8 mouse cellular contexts compared by ENCODE assay signal in genomic region chr19:32389001-32389871, GRCm38 (mm10). TPM values are rescaled to one million over a fixed set of nuclear protein-coding genes. Genes with fewer than 3 reads are reported as not detected.
A peak's percentile ranks its signal among the peaks of the same experiment; 100 is the strongest.
DNase-seq lines count a peak whose midpoint lies in the region; ATAC-seq and TF ChIP-seq lines count a peak whose summit lies in the region.

TSS of gene Sgms1 (minus strand) at chr19:32389714.

- no peaks in the 10 kb centered on the region for H3K27me3 ChIP-seq in embryonic facial prominence, embryonic 14.5 days (replicated peaks; ENCODE audit: control insufficient read depth, insufficient read depth, low read length)
- no peaks in the 10 kb centered on the region for H3K27me3 ChIP-seq in heart, adult 2 months (ENCODE audit: control insufficient read depth, insufficient read depth, low read length)
- H3K27me3 ChIP-seq in kidney, adult 2 months (replicated peaks; ENCODE audit: control insufficient read depth, insufficient read depth, low read length): no peaks in the 10 kb centered on the region
- no peaks in the 10 kb centered on the region for H3K27me3 ChIP-seq in limb, embryonic 13.5 days
- no peaks in the 10 kb centered on the region for H3K27me3 ChIP-seq in midbrain, embryonic 15.5 days (replicated peaks)
- peaks cover 11% of the 10 kb centered on the region for H3K27me3 ChIP-seq in spleen, adult 2 months (ENCODE audit: control insufficient read depth, insufficient read depth, low read length)

- DNase-seq in 3T3-L1 (ENCODE audit: low read depth, low spot score): peak; percentile 93
- DNase-seq in adrenal gland, postnatal 4 days (ENCODE audit: low spot score in 2 of 2): peak; percentile 83 to 88
- DNase-seq in embryonic facial prominence, embryonic 14.5 days (ENCODE audit: low spot score): peak; percentile 97
- peak; percentile 95 to 96 for DNase-seq in heart, adult 2 months
- DNase-seq in kidney, adult 2 months: peak; percentile 95
- peak in 1 of 2 experiments; percentile 69 for DNase-seq in spleen, adult 2 months (ENCODE audit: low read depth in 1 of 2, low spot score in 2 of 2)

- H3K79me2 ChIP-seq in heart, adult 2 months (replicated peaks; ENCODE audit: control insufficient read depth, insufficient read depth, low read length): peaks cover 3% of the 10 kb centered on the region

- H3K4me3 ChIP-seq in embryonic facial prominence, embryonic 14.5 days (ENCODE audit: low read depth, low read length): peak within 1 kb of the TSS; percentile 87
- peak within 1 kb of the TSS; percentile 64 for H3K4me3 ChIP-seq in heart, adult 2 months
- H3K4me3 ChIP-seq in kidney, adult 2 months (ENCODE audit: insufficient read depth, low read depth, low read length): peak within 1 kb of the TSS; percentile 64
- peak within 1 kb of the TSS; percentile 84 for H3K4me3 ChIP-seq in limb, embryonic 13.5 days
- H3K4me3 ChIP-seq in midbrain, embryonic 15.5 days: peak within 1 kb of the TSS; percentile 98
- H3K4me3 ChIP-seq in spleen, adult 2 months (ENCODE audit: extremely low read depth, insufficient read depth, insufficient read length): peak within 1 kb of the TSS; percentile 85

- no peak for TF ChIP-seq CTCF in heart, adult 2 months (IDR thresholded peaks at IDR 0.05)
- TF ChIP-seq CTCF in kidney, adult 2 months (conservative IDR thresholded peaks at IDR 0.05; ENCODE audit: insufficient read depth, insufficient read length, low read depth, low read length): no peak
- TF ChIP-seq CTCF in spleen, adult 2 months (IDR thresholded peaks at IDR 0.05; ENCODE audit: extremely low read depth, insufficient read depth, insufficient read length, insufficient replicate concordance): no peak

- WGBS in embryonic facial prominence, embryonic 14.5 days: 0% methylated on average over 21 of the region's 68 CpGs
- 1% methylated on average over 68 of the region's 68 CpGs for WGBS in heart, adult 2 months
- under 1% methylated on average over 66 of the region's 68 CpGs for WGBS in kidney, adult 2 months
- WGBS in limb, embryonic 13.5 days: 2% methylated on average over 64 of the region's 68 CpGs
- WGBS in midbrain, embryonic 15.5 days: 2% methylated on average over 67 of the region's 68 CpGs
- 4% methylated on average over 68 of the region's 68 CpGs for WGBS in spleen, adult 2 months

- TF ChIP-seq EP300 in heart, adult 2 months (IDR thresholded peaks at IDR 0.05; ENCODE audit: insufficient read depth, low read depth, low read length): 0 out of 2 replicates have a peak, but pooled peaks have one; percentile 29

- H3K9ac ChIP-seq in embryonic facial prominence, embryonic 14.5 days (ENCODE audit: low read depth, low read length): peak within 1 kb of the TSS; percentile 86
- H3K9ac ChIP-seq in heart, adult 2 months (ENCODE audit: low read depth, low read length): peak within 1 kb of the TSS; percentile 98
- peak within 1 kb of the TSS; percentile 77 for H3K9ac ChIP-seq in limb, embryonic 13.5 days
- H3K9ac ChIP-seq in midbrain, embryonic 15.5 days: peak within 1 kb of the TSS; percentile 96

- no peaks in the 10 kb centered on the region for H3K9me3 ChIP-seq in embryonic facial prominence, embryonic 14.5 days (ENCODE audit: control insufficient read depth, low read length)
- H3K9me3 ChIP-seq in limb, embryonic 13.5 days: no peaks in the 10 kb centered on the region
- H3K9me3 ChIP-seq in midbrain, embryonic 15.5 days: no peaks in the 10 kb centered on the region

- H3K4me2 ChIP-seq in embryonic facial prominence, embryonic 14.5 days (ENCODE audit: low read depth, low read length): peak within 1 kb of the TSS; percentile 90
- H3K4me2 ChIP-seq in limb, embryonic 13.5 days (replicated peaks): peak within 1 kb of the TSS; percentile 92
- H3K4me2 ChIP-seq in midbrain, embryonic 15.5 days: peak within 1 kb of the TSS; percentile 88

- no peaks in the 10 kb centered on the region for H3K36me3 ChIP-seq in embryonic facial prominence, embryonic 14.5 days (ENCODE audit: control insufficient read depth, insufficient read depth, low read length)
- 0 out of 2 replicates have a peak, but pooled peaks cover 2% of the 10 kb centered on the region for H3K36me3 ChIP-seq in heart, adult 2 months (ENCODE audit: control insufficient read depth, insufficient read depth, low read length)
- no peaks in the 10 kb centered on the region for H3K36me3 ChIP-seq in kidney, adult 2 months (ENCODE audit: control insufficient read depth, insufficient read depth, low read length)
- 0 out of 2 replicates have a peak, but pooled peaks cover 3% of the 10 kb centered on the region for H3K36me3 ChIP-seq in limb, embryonic 13.5 days
- no peaks in the 10 kb centered on the region for H3K36me3 ChIP-seq in midbrain, embryonic 15.5 days (replicated peaks)
- no peaks in the 10 kb centered on the region for H3K36me3 ChIP-seq in spleen, adult 2 months (ENCODE audit: control insufficient read depth, insufficient read depth, low read length)

- no peaks in the 10 kb centered on the region for H3K4me1 ChIP-seq in embryonic facial prominence, embryonic 14.5 days (ENCODE audit: control insufficient read depth, insufficient read depth, low read length)
- H3K4me1 ChIP-seq in heart, adult 2 months (ENCODE audit: control insufficient read depth, insufficient read depth, low read length): peaks cover 7% of the 10 kb centered on the region
- H3K4me1 ChIP-seq in kidney, adult 2 months (ENCODE audit: control insufficient read depth, insufficient read depth, low read length): peaks cover 10% of the 10 kb centered on the region; the same call in 1 of the 2 replicates
- peaks cover 28% of the 10 kb centered on the region for H3K4me1 ChIP-seq in limb, embryonic 13.5 days
- peaks cover 22% of the 10 kb centered on the region for H3K4me1 ChIP-seq in midbrain, embryonic 15.5 days
- peaks cover 8% of the 10 kb centered on the region for H3K4me1 ChIP-seq in spleen, adult 2 months (ENCODE audit: control insufficient read depth, insufficient read depth, insufficient read length)

- TF ChIP-seq POLR2A in heart, adult 2 months (IDR thresholded peaks at IDR 0.05; ENCODE audit: insufficient read depth, low read depth, low read length): peak; percentile 58; the same call in 1 of the 2 replicates
- peak; percentile 24 for TF ChIP-seq POLR2A in kidney, adult 2 months (IDR thresholded peaks at IDR 0.05; ENCODE audit: low read depth, low read length)
- TF ChIP-seq POLR2A in spleen, adult 2 months (IDR thresholded peaks at IDR 0.05; ENCODE audit: low read depth, low read length): no peak

- ATAC-seq in embryonic facial prominence, embryonic 14.5 days (ENCODE audit: low read depth): peak; percentile 96
- peak; percentile 95 for ATAC-seq in limb, embryonic 13.5 days (ENCODE audit: low FRiP score, low read depth)
- peak; percentile 96 for ATAC-seq in midbrain, embryonic 15.5 days (replicated peaks)

- peak within 1 kb of the TSS; percentile 95 for H3K27ac ChIP-seq in embryonic facial prominence, embryonic 14.5 days (replicated peaks; ENCODE audit: low read depth, low read length)
- H3K27ac ChIP-seq in heart, adult 2 months: peak within 1 kb of the TSS; percentile 97
- H3K27ac ChIP-seq in kidney, adult 2 months (ENCODE audit: insufficient read depth, low read depth, low read length): peak within 1 kb of the TSS; percentile 94
- H3K27ac ChIP-seq in limb, embryonic 13.5 days: peak within 1 kb of the TSS; percentile 94
- peak within 1 kb of the TSS; percentile 98 for H3K27ac ChIP-seq in midbrain, embryonic 15.5 days
- H3K27ac ChIP-seq in spleen, adult 2 months (ENCODE audit: insufficient read depth, low read length): peak within 1 kb of the TSS; percentile 77

- intact Hi-C loops in heart, adult 2 months (cut with DNase I): loop anchor here (1.0 to 5.0 kb wide), 6 partner anchors 45 to 282 kb away; partner anchors contain the start of gene Asah2

RNA-seq across cellular contexts. Expression of gene Sgms1, which starts in this region (rescaled TPM):
- 10 to 100 TPM; 69.3 to 78.5 TPM for total RNA-seq in adrenal gland, postnatal 4 days (2021)
- polyA plus RNA-seq in embryonic facial prominence, embryonic 14.5 days (2014; fragmentation: Nextera tagmentation; extraction: Ambion mirVana): 29.7 and 31.3 TPM in 2 replicates
- 10 to 100 TPM; 60.5 to 62.1 TPM for total RNA-seq in heart, adult 2 months (2021)
- 27.0 and 42.5 TPM in 2 replicates for polyA plus RNA-seq in heart, adult 2 months (2012; rRNA removed)
- polyA plus RNA-seq in kidney, adult 2 months (2012; rRNA removed): 40.7 and 47.7 TPM in 2 replicates
- polyA plus RNA-seq in limb, embryonic 13.5 days (2015; fragmentation: Nextera tagmentation; extraction: Ambion mirVana): 31.2 and 32.0 TPM in 2 replicates
- polyA plus RNA-seq in midbrain, embryonic 15.5 days (2015; fragmentation: Nextera tagmentation; extraction: Ambion mirVana): 21.5 and 22.3 TPM in 2 replicates
- polyA plus RNA-seq in spleen, adult 2 months (2012; rRNA removed): 15.6 and 15.8 TPM in 2 replicates
